Mouse (Mus musculus) spleen, postnatal 10 days (tissue): ENCODE data around the gene Sstr4.

Source experiments
- DNase-seq, 2 experiments: peaks; one replicate each; pipeline ENCODE4 v3.0.0; 2021 to 2022; ENCODE audit warnings: low spot score in 2 of 2

The Sstr4 gene

DNA sequence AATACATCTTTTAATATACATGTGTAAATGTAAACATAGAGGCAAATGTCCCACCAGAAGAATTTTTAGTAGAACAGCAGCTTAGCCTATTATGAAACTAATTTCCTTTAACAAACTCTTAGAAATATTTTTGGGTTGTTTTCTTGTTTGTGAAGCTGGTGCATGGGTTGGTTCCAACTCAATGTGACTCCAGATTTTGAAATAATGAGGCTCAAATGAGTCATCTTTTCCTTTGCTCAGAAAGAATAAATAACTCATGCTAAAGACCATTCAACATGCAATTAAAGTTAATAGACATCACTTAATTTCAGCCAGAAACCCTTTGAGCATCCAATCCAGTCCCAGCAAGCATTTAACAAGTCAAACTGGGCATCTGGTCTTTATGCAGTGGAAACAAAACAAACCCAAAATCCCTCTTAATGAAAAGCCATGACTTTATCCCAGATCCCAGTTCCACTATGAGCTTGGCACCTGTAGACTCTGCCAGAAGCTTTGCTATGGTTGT, 33.9 kb downstream of the Sstr4 start:
- no peak for DNase-seq

DNA sequence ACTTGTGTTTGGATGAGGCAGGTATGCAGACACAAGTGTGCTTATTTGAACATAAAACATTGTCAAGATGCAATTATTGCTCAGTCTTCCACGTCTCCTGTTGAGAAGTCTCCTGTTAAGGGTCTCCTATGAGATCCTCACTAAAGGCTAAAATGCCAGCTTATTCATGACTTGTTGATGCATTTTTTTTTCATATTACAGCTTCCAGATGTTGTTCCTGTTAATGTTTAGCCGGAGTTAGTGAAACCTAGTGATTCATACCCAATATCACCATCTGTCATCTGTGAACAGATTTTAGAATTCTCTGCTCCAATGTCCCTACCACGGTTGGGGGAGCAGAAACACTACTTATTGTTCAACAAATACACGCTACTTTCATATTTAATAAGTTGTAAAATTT, 35.8 kb downstream of the Sstr4 start:
- no peak for DNase-seq

DNA sequence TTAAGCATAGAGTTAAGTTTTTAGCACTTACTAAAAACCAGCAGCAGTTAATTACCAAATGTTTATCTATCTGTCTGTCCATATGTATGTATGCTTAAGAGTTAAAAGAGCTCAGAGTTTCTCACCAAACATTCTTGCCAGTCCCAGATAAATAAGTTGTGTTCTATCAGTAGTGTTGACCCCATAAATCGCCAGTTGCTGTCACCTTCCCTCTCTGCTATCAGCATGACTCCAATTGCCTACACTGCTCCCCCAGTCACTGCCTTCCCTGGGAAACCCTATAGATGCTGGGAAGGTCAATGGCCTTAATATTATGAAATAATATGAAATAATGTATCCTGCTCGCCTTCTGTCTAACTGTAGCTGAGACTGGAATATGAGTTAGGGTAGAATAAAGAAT, 37.2 kb downstream of the Sstr4 start:
- DNase-seq, result no peak

DNA sequence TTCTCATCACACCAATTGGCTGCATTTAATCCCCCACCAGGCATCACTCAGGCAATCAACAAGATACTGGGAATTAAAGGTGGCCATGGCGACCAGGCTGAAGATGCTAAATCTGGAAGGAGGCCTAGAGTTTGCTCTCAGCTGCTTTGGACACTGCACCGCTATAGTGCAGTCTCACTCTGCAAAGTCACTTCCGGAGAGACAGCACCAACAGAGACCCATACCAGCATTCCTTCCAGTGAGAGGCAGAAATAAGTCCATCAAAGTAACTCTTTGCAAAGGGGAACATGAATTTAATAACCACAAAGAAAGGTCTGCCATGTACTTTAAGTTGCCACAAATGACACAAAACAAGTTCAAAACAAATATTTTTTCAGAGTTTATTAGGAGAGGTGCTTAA, 41.1 kb downstream of the Sstr4 start:
- DNase-seq, result no peak

DNA sequence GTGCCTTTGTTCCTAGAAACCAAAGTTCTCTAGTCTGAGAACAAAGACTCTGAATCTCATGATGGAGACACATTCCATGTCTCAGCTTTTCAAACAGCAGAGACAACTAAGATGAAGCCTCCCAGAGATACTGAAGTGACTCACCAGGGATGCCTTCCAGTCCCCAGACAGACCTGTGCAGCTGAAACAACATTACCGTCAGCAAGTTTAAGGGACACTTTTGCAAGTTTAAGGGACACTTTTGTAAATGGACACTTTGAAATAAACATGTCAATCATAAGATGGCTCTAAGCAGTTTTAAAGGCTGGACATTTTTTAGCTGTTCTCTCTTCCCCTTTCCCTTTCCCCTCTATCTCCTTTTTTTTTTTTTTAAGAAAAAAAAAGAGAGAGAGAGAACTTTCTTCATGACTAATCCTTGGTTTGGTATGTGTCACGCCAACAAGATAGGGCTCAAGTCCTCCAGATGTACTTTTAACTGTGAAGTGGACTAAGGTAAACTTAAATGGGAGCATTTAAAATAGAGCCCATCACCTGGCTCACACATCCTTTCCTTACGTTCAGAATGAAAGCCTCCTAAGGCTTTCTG, 44.6 kb downstream of the Sstr4 start:
- DNase-seq, result no peak

DNA sequence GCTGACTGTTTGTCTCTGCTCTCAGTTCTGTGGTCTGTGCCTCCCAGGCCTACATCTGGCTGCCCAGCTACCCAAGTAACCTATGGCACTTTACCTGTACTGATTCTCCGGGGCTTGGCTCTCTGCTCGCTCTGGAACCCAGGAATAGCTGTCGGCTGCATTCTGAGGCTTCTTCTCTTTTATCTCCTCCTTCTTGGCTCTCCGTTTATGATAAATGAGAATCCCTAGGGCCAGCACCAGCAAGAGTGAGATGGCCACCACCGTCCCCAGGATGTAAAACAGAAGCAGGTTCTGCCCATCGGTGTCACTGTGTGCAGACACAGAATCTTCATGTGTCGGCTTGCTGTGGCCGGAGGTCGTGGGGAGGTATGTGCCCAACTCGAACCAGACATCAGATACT, 46.3 kb downstream of the Sstr4 start:
- DNase-seq, result peak in 1 of 2 experiments; percentile 16

DNA sequence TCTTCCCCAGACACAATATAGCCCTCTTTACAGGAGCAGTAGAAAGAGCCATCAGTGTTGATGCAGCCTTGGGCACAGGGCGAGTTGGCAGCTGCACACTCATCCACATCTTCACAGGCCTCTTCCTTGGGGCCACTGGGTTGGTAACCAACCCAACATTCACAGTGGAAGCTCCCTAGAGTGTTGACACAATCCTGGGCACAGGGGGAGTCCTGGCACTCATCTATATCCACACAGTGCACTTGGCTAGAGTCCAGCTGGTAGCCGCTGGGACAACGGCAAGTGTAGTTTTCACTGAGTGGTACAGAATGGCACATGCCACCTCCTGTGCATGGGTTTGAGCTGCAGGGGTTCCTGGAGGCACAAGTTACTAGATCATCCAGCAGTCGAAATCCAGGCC, 47.0 kb downstream of the Sstr4 start:
- DNase-seq, result peak in 1 of 2 experiments; percentile 25

DNA sequence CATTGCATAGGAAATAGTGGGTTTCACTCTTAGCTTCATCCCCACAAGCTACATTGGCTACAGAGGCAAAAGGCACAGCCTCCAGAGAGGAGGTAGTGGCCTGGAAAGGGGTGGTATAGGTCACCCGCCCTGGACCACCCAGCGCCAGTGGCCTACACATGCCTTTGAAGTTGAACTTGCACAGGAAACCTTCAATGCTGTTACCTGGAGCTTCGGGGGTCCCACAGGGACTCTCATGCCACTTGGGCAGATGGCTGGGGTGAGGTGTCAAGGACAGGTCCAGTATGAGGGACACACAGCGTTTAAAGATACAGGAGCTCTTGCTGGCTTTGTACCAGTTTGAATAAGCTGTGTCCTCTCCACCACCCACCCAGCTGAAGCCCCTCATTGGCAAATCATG, 47.6 kb downstream of the Sstr4 start:
- DNase-seq, result peak; percentile 13 to 17

DNA sequence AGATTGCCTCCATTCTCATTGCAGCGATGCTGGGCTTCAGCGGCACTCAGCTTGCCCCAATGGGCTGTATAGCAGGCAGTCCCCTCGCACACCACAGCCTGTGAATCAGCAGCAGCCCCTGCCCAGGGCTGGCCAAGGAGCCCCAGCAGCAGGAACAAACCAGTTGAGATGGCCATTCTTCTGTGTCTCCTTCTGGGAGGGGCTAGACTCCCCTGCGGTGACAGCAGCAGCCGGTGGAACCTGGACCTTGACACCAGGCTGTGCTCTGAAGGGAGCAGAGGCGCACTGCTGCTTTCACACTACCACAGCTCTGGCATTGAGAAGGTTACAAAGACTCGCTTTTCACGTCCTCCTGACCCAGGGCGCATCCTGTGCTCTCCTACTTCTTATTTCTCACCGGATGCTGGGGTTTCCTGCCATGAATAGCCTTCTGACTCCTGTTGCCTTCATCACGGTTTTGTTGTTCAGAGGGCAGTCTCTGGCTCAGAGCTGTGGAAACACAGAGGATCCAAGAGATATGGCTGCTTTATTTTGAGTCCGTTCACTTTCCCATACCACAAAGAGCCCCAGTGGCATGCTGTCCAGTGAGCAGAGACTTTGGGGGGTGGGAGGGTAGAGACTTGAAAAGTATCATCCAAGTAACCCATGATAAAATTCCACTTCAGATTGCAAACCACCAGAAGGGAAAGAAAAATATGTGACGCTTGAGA, 48.3 kb downstream of the Sstr4 start, which contains the start of gene Cd93:
TSS of gene Cd93 (minus strand) at position 315 of the 710 bp plus-strand sequence.
- peak; percentile 23 to 54 for DNase-seq

DNA sequence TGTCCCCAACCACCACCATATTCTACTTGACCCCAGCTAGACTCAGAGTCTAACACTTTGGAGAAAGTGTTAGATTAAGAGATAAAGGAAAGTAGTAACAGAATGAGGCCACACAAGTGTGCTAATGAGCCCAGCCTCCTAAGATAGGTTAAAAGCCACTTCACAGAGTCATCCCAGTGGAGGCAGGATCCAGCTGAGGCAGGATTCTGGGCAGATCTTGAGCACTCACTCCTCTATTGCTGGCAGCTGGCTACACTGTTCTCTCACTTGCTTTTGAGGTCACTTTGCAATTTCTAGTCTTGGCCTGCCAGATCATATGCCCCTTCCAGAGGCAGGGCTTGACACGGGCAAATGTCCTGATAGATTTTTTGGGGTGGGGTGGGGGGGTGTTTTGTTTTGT, 49.3 kb downstream of the Sstr4 start:
- no peak for DNase-seq

DNA sequence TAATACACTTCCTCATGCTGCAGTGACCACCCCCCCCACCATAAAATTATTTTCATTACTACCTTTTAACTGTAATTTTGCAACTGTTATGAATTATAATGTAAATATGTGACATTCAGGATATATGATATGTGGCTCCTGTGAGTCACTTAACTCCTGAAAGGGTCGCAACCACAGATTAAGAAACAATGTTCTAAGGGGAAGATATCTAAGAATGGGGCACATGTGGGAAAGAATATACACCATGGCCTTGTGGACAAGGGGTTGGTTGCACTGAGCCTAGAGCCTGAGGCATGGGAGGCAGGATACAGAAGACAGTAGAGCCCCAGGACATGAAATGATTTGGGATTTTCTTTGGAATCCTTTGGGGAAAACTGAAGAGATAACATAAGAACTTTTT, 50.5 kb downstream of the Sstr4 start:
- DNase-seq, result no peak
